Mouse (Mus musculus) embryonic facial prominence, embryonic 14.5 days (tissue): ENCODE measurements around the gene Btnl2. TPM values are rescaled to one million over a fixed set of nuclear protein-coding genes. Genes with fewer than 3 reads are reported as not detected.

Source experiments
- ATAC-seq: fragments of 200-750 bp; cut with Nextera tagmentation; 2 replicates; pipeline ENCODE4 v1.8.0; 2017; ENCODE audit warnings: low read depth, moderate number of reproducible peaks, moderate TSS enrichment
- DNase-seq: peaks from one replicate; pipeline ENCODE4 v3.0.0-alpha.2; 2015; ENCODE audit warnings: low spot score
- H3K27ac ChIP-seq: fragments of 300-500 bp; sonication (generic); replicated peaks from 2 replicates; pipeline ENCODE4 v1.5.1; 2014; ENCODE audit warnings: low read depth, mild to moderate bottlenecking, low read length, moderate library complexity
- H3K27me3 ChIP-seq: fragments of 300-500 bp; sonication (generic); replicated peaks from 2 replicates; pipeline ENCODE4 v1.6.1; 2014; ENCODE audit warnings: low read length; ENCODE audit not compliant: control insufficient read depth, insufficient read depth
- H3K36me3 ChIP-seq: fragments of 300-500 bp; sonication (generic); 2 replicates; pipeline ENCODE4 v1.6.1; 2014; ENCODE audit warnings: low read length, mixed read lengths; ENCODE audit not compliant: control insufficient read depth, insufficient read depth
- H3K4me1 ChIP-seq: fragments of 300-500 bp; sonication (generic); 2 replicates; pipeline ENCODE4 v1.6.1; 2014; ENCODE audit warnings: antibody characterized with exemption, low read length; ENCODE audit not compliant: control insufficient read depth, insufficient read depth
- H3K4me2 ChIP-seq: fragments of 300-500 bp; sonication (generic); 2 replicates; pipeline ENCODE4 v1.6.1; 2014; ENCODE audit warnings: low read depth, mild to moderate bottlenecking, low read length, moderate library complexity, mixed read lengths
- H3K4me3 ChIP-seq: fragments of 300-500 bp; sonication (generic); 2 replicates; pipeline ENCODE4 v1.5.1; 2014; ENCODE audit warnings: low read depth, mild to moderate bottlenecking, low read length
- H3K9ac ChIP-seq: fragments of 300-500 bp; sonication (generic); 2 replicates; pipeline ENCODE4 v1.6.1; 2014; ENCODE audit warnings: low read depth, mild to moderate bottlenecking, low read length, moderate library complexity, mixed read lengths
- H3K9me3 ChIP-seq: fragments of 300-500 bp; sonication (generic); 2 replicates; pipeline ENCODE4 v1.6.1; 2016; ENCODE audit warnings: low read length; ENCODE audit not compliant: control insufficient read depth
- WGBS: fragments of 180-500 bp; shearing (Covaris S2); extraction: QIAGEN DNeasy Blood & Tissue Kit; methylation state at CpG from one replicate; pipeline ENCODE4 v1.1.7; 2014; 5-methylcytosine and 5-hydroxymethylcytosine counted together
- polyA plus RNA-seq: library from polyadenylated mRNA; unstranded; fragments of >200 nt; fragmentation: Nextera tagmentation; extraction: Ambion mirVana; gene quantifications from 2 replicates; pipeline ENCODE4 v1.2.1, GENCODE M21; 2014

The Btnl2 gene
- polyA plus RNA-seq, 1 experiment from 2014 or later = not detected

GRCm38 (mm10) chr17:34312185-34312584 is 42.4 kb upstream of the Btnl2 start:
- H3K9ac ChIP-seq = no peak overlapping the region
- no peak for ATAC-seq
- H3K27me3 ChIP-seq = no peaks in the 10 kb centered on the region
- WGBS = 69% methylated on average over 1 of the region's 1 CpGs
- H3K9me3 ChIP-seq = no peaks in the 10 kb centered on the region
- no peak overlapping the region for H3K27ac ChIP-seq
- no peaks in the 10 kb centered on the region for H3K36me3 ChIP-seq
- no peak overlapping the region for H3K4me2 ChIP-seq
- no peaks in the 10 kb centered on the region; the same call in 1 of the 2 replicates for H3K4me1 ChIP-seq
- H3K4me3 ChIP-seq = no peak overlapping the region
- no peak for DNase-seq

GRCm38 (mm10) chr17:34313393-34313792 is 41.2 kb upstream of the Btnl2 start:
- ATAC-seq (0 out of 2 replicates have a peak, but pooled peaks have one; percentile 71), DNase-seq (peak; percentile 58)
- H3K4me2 ChIP-seq = no peak overlapping the region
- WGBS = 31% methylated on average over 3 of the region's 3 CpGs
- H3K27ac ChIP-seq = no peak overlapping the region
- no peaks in the 10 kb centered on the region; the same call in 1 of the 2 replicates for H3K4me1 ChIP-seq
- H3K9me3 ChIP-seq = no peaks in the 10 kb centered on the region
- no peaks in the 10 kb centered on the region for H3K27me3 ChIP-seq
- no peak overlapping the region for H3K9ac ChIP-seq
- no peaks in the 10 kb centered on the region for H3K36me3 ChIP-seq
- H3K4me3 ChIP-seq = no peak overlapping the region

- no peak for ATAC-seq
Measured at GRCm38 (mm10) chr17:34314286-34314685, 40.3 kb upstream of the Btnl2 start.

GRCm38 (mm10) chr17:34315512-34315911 is 39.1 kb upstream of the Btnl2 start:
- no peaks in the 10 kb centered on the region for H3K4me1 ChIP-seq
- no peaks in the 10 kb centered on the region for H3K36me3 ChIP-seq
- no peaks in the 10 kb centered on the region for H3K9me3 ChIP-seq
- DNase-seq (no peak), ATAC-seq (no peak)
- H3K9ac ChIP-seq = no peak overlapping the region
- no peak overlapping the region for H3K4me2 ChIP-seq
- WGBS = 80% methylated on average over 1 of the region's 1 CpGs
- H3K4me3 ChIP-seq = no peak overlapping the region
- H3K27me3 ChIP-seq = no peaks in the 10 kb centered on the region
- no peak overlapping the region for H3K27ac ChIP-seq

More at GRCm38 (mm10) chr17:34314286-34314685, 40.3 kb upstream of the Btnl2 start:
- Histone ChIP-seq H3K36me3 (no peaks in the 10 kb centered on the region), H3K4me2 (no peak overlapping the region), H3K9me3 (no peaks in the 10 kb centered on the region), H3K4me1 (no peaks in the 10 kb centered on the region; the same call in 1 of the 2 replicates), H3K4me3 (no peak overlapping the region), H3K27me3 (no peaks in the 10 kb centered on the region), H3K27ac (no peak overlapping the region), H3K9ac (no peak overlapping the region)
- DNase-seq = no peak
- WGBS = 75% methylated on average over 9 of the region's 9 CpGs

- Histone ChIP-seq H3K4me2 (no peak overlapping the region), H3K4me1 (no peaks in the 10 kb centered on the region), H3K4me3 (no peak overlapping the region), H3K36me3 (no peaks in the 10 kb centered on the region), H3K9me3 (no peaks in the 10 kb centered on the region), H3K27ac (no peak overlapping the region), H3K9ac (no peak overlapping the region), H3K27me3 (no peaks in the 10 kb centered on the region)
- WGBS = 70% methylated on average over 2 of the region's 2 CpGs
- DNase-seq = no peak
- no peak for ATAC-seq
Measured at GRCm38 (mm10) chr17:34316697-34317096, 37.9 kb upstream of the Btnl2 start.

- no peaks in the 10 kb centered on the region for H3K36me3 ChIP-seq
- no peak for ATAC-seq
- H3K4me2 ChIP-seq = no peak overlapping the region
- H3K27ac ChIP-seq = no peak overlapping the region
- 59% methylated on average over 2 of the region's 2 CpGs for WGBS
- no peak for DNase-seq
- H3K9ac ChIP-seq = no peak overlapping the region
- H3K4me1 ChIP-seq = no peaks in the 10 kb centered on the region
- H3K4me3 ChIP-seq = no peak overlapping the region
- H3K9me3 ChIP-seq = no peaks in the 10 kb centered on the region
- H3K27me3 ChIP-seq = no peaks in the 10 kb centered on the region
Measured at GRCm38 (mm10) chr17:34317275-34317674, 37.3 kb upstream of the Btnl2 start.

- no peaks in the 10 kb centered on the region for H3K36me3 ChIP-seq
- H3K27me3 ChIP-seq = no peaks in the 10 kb centered on the region
- H3K4me2 ChIP-seq = no peak within 1 kb of the TSS
- WGBS = 44% methylated on average over 4 of the region's 4 CpGs
- DNase-seq (no peak), ATAC-seq (no peak)
- no peaks in the 10 kb centered on the region for H3K4me1 ChIP-seq
- no peak within 1 kb of the TSS for H3K27ac ChIP-seq
- no peak within 1 kb of the TSS for H3K4me3 ChIP-seq
- no peaks in the 10 kb centered on the region for H3K9me3 ChIP-seq
- no peak within 1 kb of the TSS for H3K9ac ChIP-seq
Measured at GRCm38 (mm10) chr17:34325436-34325835, 29.2 kb upstream of the Btnl2 start, which contains the start of gene H2-Eb2. TSS of gene H2-Eb2 (plus strand) at chr17:34325665.

GRCm38 (mm10) chr17:34326373-34326772 is 28.2 kb upstream of the Btnl2 start:
- WGBS = 74% methylated on average over 3 of the region's 3 CpGs
- DNase-seq (no peak), ATAC-seq (no peak)

GRCm38 (mm10) chr17:34329807-34330206 is 24.8 kb upstream of the Btnl2 start:
- no peak for ATAC-seq
- H3K4me2 ChIP-seq = no peak overlapping the region
- H3K4me1 ChIP-seq = no peaks in the 10 kb centered on the region
- no peak for DNase-seq
- WGBS = 85% methylated on average over 2 of the region's 2 CpGs
- H3K4me3 ChIP-seq = no peak overlapping the region
- no peak overlapping the region for H3K9ac ChIP-seq
- H3K27ac ChIP-seq = no peak overlapping the region
- no peaks in the 10 kb centered on the region for H3K9me3 ChIP-seq
- H3K27me3 ChIP-seq = no peaks in the 10 kb centered on the region
- H3K36me3 ChIP-seq = no peaks in the 10 kb centered on the region

More at GRCm38 (mm10) chr17:34326373-34326772, 28.2 kb upstream of the Btnl2 start:
- no peaks in the 10 kb centered on the region for H3K27me3 ChIP-seq
- no peaks in the 10 kb centered on the region for H3K4me1 ChIP-seq
- no peaks in the 10 kb centered on the region for H3K36me3 ChIP-seq
- H3K4me2 ChIP-seq = no peak overlapping the region
- H3K4me3 ChIP-seq = no peak overlapping the region
- no peak overlapping the region for H3K9ac ChIP-seq
- H3K27ac ChIP-seq = no peak overlapping the region
- H3K9me3 ChIP-seq = no peaks in the 10 kb centered on the region
